Mouse (Mus musculus): ENCODE data around the gene Vps13d. TPM values are rescaled to one million over a fixed set of nuclear protein-coding genes. Genes with fewer than 3 reads are reported as not detected.

The Vps13d gene
- polyA plus RNA-seq, 1 experiment from 2014 or later, result 6.6 TPM

DNA sequence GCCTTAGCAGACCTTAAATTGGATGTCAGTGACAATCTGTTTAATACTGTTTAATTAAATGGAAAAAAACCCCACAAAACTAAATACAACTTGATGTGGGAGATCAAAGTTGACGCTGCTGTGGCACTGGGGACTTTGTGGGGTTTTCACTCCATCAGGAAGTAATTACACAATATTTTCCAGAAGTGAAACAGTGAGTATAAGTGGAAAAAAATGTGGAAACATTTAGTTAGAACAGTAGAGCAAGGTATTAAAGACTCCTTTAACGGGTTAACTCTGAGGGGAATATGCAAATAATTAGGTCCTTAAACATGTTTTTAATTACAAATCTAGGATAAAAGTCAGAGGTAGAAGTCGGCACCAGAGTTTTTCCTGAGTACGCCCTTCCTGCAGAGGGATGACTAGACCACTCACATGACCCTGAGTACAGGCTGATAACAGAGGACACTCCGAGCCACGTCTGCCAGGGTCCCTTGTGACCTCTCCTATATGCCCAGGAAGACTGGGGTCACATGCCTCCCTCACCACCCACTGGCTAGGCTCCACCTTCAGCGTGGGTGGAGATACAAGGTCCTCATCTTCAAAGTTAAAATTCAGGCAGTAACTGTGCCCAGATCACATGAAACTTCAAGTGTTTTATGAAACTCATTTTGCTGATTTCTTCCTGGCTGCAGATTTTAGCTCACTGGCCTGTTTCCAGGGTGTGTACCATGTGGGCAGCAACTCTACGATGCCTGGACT is 213.8 kb downstream of the Vps13d start:
- WGBS, result 41% methylated on average over 8 of the region's 8 CpGs
- no peak for ATAC-seq (ENCODE audit: extremely low read depth, insufficient number of reproducible peaks, low FRiP score, low TSS enrichment)
- H3K4me1 ChIP-seq, result peaks cover 69% of the 10 kb centered on the region
- H3K9me3 ChIP-seq, result no peaks in the 10 kb centered on the region
- H3K4me2 ChIP-seq, result no peak overlapping the region
- peaks cover 14% of the 10 kb centered on the region for H3K36me3 ChIP-seq
- peak overlapping the region; percentile 46 for H3K27ac ChIP-seq (replicated peaks)
- no peaks in the 10 kb centered on the region for H3K27me3 ChIP-seq (replicated peaks)
- H3K4me3 ChIP-seq, result no peak overlapping the region
- H3K9ac ChIP-seq, result no peak overlapping the region

GRCm38 (mm10) chr4:144980110-144980509 is 214.7 kb downstream of the Vps13d start:
- Histone ChIP-seq H3K4me3 (no peak overlapping the region), H3K27ac (replicated peaks) (no peak overlapping the region), H3K9me3 (no peaks in the 10 kb centered on the region), H3K36me3 (peaks cover 23% of the 10 kb centered on the region), H3K9ac (no peak overlapping the region), H3K4me2 (no peak overlapping the region), H3K4me1 (peaks cover 69% of the 10 kb centered on the region), H3K27me3 (replicated peaks) (no peaks in the 10 kb centered on the region)
- 68% methylated on average over 2 of the region's 2 CpGs for WGBS
- ATAC-seq (ENCODE audit: extremely low read depth, insufficient number of reproducible peaks, low FRiP score, low TSS enrichment), result no peak

DNA sequence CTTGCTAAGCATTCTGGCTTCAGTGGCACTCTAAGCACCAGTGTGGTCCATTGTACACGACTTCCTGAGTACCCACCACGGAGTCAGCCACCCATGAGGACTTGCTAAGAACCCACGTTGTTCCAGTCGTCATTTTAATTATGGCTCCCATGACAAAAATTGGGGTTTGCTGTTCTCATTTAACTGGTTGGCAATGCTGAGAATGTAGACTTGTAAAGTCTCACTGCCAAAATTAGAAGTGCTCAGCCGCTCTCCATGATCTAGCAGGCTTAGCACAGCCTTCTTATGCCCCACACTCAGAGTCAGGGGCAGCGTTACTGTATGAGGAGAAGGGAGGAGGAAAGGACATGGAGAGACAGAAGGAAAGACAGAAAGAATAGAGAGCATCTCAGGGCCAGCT is 216.8 kb downstream of the Vps13d start:
- no peak for ATAC-seq (ENCODE audit: extremely low read depth, insufficient number of reproducible peaks, low FRiP score, low TSS enrichment)
- peaks cover 52% of the 10 kb centered on the region for H3K4me1 ChIP-seq
- H3K9me3 ChIP-seq, result no peaks in the 10 kb centered on the region
- no peak overlapping the region for H3K9ac ChIP-seq
- peak overlapping the region; percentile 70 for H3K27ac ChIP-seq (replicated peaks)
- peaks cover 36% of the 10 kb centered on the region for H3K36me3 ChIP-seq
- no peak overlapping the region for H3K4me3 ChIP-seq
- no peaks in the 10 kb centered on the region for H3K27me3 ChIP-seq (replicated peaks)
- 61% methylated on average over 6 of the region's 6 CpGs for WGBS
- no peak overlapping the region for H3K4me2 ChIP-seq

- no peak overlapping the region for H3K4me2 ChIP-seq
- H3K27me3 ChIP-seq (replicated peaks), result no peaks in the 10 kb centered on the region
- WGBS, result 20% methylated on average over 1 of the region's 1 CpGs
- H3K9ac ChIP-seq, result no peak overlapping the region
- ATAC-seq (ENCODE audit: extremely low read depth, insufficient number of reproducible peaks, low FRiP score, low TSS enrichment), result no peak; the same call in 1 of the 2 replicates
- no peaks in the 10 kb centered on the region for H3K9me3 ChIP-seq
- H3K4me1 ChIP-seq, result peaks cover 51% of the 10 kb centered on the region
- peak overlapping the region; percentile 70 for H3K27ac ChIP-seq (replicated peaks)
- no peak overlapping the region for H3K4me3 ChIP-seq
- H3K36me3 ChIP-seq, result peaks cover 41% of the 10 kb centered on the region
Measured at GRCm38 (mm10) chr4:144977057-144977456, 217.7 kb downstream of the Vps13d start.

DNA sequence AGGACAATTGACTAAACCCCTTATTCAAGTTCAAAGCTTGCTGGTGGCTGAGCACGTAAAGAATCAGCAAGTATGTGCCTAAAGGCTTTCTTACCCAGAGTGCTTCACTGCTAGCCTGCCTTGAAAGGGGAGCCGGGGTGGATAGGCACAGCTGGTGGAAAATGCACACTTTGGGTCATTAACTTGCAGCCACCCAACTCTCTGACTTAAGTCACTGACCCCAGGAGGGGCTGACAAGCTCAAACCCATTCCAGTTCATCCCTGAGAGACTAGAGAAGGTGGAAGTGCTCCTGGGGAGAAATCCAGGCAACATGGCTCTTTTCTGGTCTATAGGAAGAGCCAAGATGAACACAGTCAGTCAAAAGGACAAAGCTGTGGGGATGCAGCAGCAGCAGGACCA is 219.3 kb downstream of the Vps13d start:
- Histone ChIP-seq H3K27me3 (replicated peaks) (no peaks in the 10 kb centered on the region), H3K4me2 (no peak overlapping the region), H3K4me1 (peaks cover 37% of the 10 kb centered on the region), H3K27ac (replicated peaks) (no peak overlapping the region), H3K9me3 (no peaks in the 10 kb centered on the region), H3K9ac (no peak overlapping the region), H3K4me3 (no peak overlapping the region), H3K36me3 (peaks cover 48% of the 10 kb centered on the region)
- WGBS, result 74% methylated on average over 2 of the region's 2 CpGs
- no peak for ATAC-seq (ENCODE audit: extremely low read depth, insufficient number of reproducible peaks, low FRiP score, low TSS enrichment)

GRCm38 (mm10) chr4:144974458-144974857 is 220.3 kb downstream of the Vps13d start:
- WGBS, result 74% methylated on average over 3 of the region's 3 CpGs
- Histone ChIP-seq H3K27ac (replicated peaks) (no peak overlapping the region), H3K9ac (no peak overlapping the region), H3K9me3 (no peaks in the 10 kb centered on the region), H3K4me2 (no peak overlapping the region), H3K4me3 (no peak overlapping the region), H3K27me3 (replicated peaks) (no peaks in the 10 kb centered on the region), H3K36me3 (peaks cover 55% of the 10 kb centered on the region), H3K4me1 (peaks cover 28% of the 10 kb centered on the region)
- no peak for ATAC-seq (ENCODE audit: extremely low read depth, insufficient number of reproducible peaks, low FRiP score, low TSS enrichment)

DNA sequence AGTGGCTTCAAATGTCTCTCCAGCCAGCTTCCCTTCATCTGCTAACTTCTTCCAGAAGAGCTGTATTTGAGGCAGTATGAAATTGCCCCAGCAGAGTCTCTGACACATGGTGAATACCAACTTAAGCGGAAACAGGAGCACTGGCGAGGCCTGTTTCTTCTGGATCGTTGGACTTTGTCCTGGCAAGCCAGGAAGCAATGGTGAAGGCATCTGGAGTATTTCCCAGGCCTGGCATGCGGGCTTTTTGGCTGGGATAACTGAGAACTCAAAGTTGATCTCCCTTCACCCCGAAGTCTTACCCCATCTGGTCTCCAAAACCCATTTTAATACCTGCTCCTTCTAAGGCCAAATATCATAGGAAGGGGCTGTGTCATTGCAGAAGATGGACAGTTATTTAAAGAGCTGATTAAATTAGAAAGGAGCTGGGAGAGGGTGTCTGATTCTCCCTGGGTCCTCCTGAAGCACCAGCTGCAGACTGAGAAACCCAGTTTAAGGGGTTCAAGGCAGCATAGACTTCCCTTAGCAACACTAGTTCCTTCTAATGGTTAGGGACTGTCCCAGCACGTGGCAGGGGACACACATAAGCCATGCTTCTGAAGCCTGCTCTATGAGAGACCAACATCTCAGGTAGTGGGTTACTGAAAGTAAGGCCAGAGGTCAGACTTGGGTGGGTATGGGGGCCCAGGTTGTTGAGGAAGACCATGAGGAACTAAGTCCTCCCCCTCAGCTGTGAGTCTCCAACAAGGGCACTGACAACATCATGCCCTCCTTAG is 221.7 kb downstream of the Vps13d start:
- no peak overlapping the region for H3K27ac ChIP-seq (replicated peaks)
- H3K4me3 ChIP-seq, result no peak overlapping the region
- H3K9me3 ChIP-seq, result no peaks in the 10 kb centered on the region
- H3K9ac ChIP-seq, result no peak overlapping the region
- H3K4me1 ChIP-seq, result peaks cover 29% of the 10 kb centered on the region
- H3K27me3 ChIP-seq (replicated peaks), result no peaks in the 10 kb centered on the region
- peaks cover 57% of the 10 kb centered on the region for H3K36me3 ChIP-seq
- H3K4me2 ChIP-seq, result no peak overlapping the region
- 81% methylated on average over 6 of the region's 6 CpGs for WGBS
- no peak for ATAC-seq (ENCODE audit: extremely low read depth, insufficient number of reproducible peaks, low FRiP score, low TSS enrichment)

GRCm38 (mm10) chr4:144971048-144971447 is 223.8 kb downstream of the Vps13d start:
- no peak overlapping the region for H3K4me3 ChIP-seq
- no peaks in the 10 kb centered on the region for H3K27me3 ChIP-seq (replicated peaks)
- ATAC-seq (ENCODE audit: extremely low read depth, insufficient number of reproducible peaks, low FRiP score, low TSS enrichment), result no peak
- 81% methylated on average over 2 of the region's 2 CpGs for WGBS
- no peak overlapping the region for H3K4me2 ChIP-seq
- no peak overlapping the region for H3K27ac ChIP-seq (replicated peaks)
- H3K9ac ChIP-seq, result no peak overlapping the region
- no peaks in the 10 kb centered on the region for H3K9me3 ChIP-seq
- H3K36me3 ChIP-seq, result peaks cover 51% of the 10 kb centered on the region
- peaks cover 11% of the 10 kb centered on the region for H3K4me1 ChIP-seq

DNA sequence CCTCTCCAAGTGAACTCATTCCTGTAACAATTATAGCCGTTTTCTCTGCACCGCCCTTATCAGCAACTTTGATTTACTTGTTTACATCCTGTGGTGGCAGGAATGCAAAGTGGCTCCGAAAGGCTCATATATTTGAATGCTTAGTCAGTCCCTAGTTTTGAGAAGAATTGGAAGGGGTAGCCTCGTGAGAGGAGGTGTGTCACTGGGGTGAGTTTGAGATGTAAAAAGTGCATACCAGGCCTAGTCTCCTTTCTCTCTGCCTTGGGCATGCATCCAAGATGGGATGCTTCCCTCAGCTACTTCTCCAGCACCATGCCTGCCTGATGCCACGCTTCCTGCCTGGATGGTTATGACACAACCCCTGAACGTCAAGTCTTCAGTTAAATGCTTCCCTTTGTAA is 225.8 kb downstream of the Vps13d start:
- WGBS, result 39% methylated on average over 6 of the region's 6 CpGs
- no peak for ATAC-seq (ENCODE audit: extremely low read depth, insufficient number of reproducible peaks, low FRiP score, low TSS enrichment)
- H3K9ac ChIP-seq, result no peak overlapping the region

GRCm38 (mm10) chr4:144968371-144968770 is 226.4 kb downstream of the Vps13d start:
- Histone ChIP-seq H3K4me2 (no peak overlapping the region), H3K4me1 (peaks cover 16% of the 10 kb centered on the region), H3K4me3 (no peak overlapping the region), H3K36me3 (peaks cover 30% of the 10 kb centered on the region), H3K9ac (no peak overlapping the region), H3K27me3 (replicated peaks) (no peaks in the 10 kb centered on the region), H3K27ac (replicated peaks) (no peak overlapping the region), H3K9me3 (no peaks in the 10 kb centered on the region)
- whole genome bisulfite sequencing, result 90% methylated on average over 3 of the region's 3 CpGs
- ATAC-seq (ENCODE audit: extremely low read depth, insufficient number of reproducible peaks, low FRiP score, low TSS enrichment), result no peak

More for the DNA sequence above, 225.8 kb downstream of the Vps13d start:
- Histone ChIP-seq H3K36me3 (peaks cover 33% of the 10 kb centered on the region), H3K4me1 (peaks cover 16% of the 10 kb centered on the region), H3K9me3 (no peaks in the 10 kb centered on the region), H3K27ac (replicated peaks) (no peak overlapping the region), H3K4me2 (no peak overlapping the region), H3K27me3 (replicated peaks) (no peaks in the 10 kb centered on the region), H3K4me3 (no peak overlapping the region)

DNA sequence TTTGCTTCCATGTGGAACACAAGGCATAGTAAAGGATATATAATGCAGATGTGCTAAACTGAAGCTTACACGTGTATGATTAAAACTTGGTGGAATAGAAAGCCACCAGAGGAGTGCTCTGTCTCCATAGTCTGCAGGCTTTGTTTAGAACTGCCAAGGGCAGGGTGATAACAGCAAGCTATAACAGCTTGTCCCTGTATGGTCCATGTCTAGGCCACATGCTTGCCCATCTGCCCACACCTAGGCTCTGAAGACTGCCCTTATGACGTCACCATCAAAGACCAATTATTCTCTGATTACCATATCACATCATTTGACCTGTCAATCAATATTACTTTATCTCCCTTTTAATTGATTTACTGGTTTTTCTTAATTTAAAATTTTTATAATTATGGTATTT is 229.6 kb downstream of the Vps13d start:
- no peak overlapping the region for H3K9ac ChIP-seq
- WGBS, result 50% methylated on average over 2 of the region's 2 CpGs
- H3K36me3 ChIP-seq, result peaks cover 11% of the 10 kb centered on the region
- no peak overlapping the region for H3K4me2 ChIP-seq
- H3K27ac ChIP-seq (replicated peaks), result no peak overlapping the region
- H3K4me3 ChIP-seq, result no peak overlapping the region
- no peaks in the 10 kb centered on the region for H3K9me3 ChIP-seq
- no peak for ATAC-seq (ENCODE audit: extremely low read depth, insufficient number of reproducible peaks, low FRiP score, low TSS enrichment)
- peaks cover 26% of the 10 kb centered on the region for H3K4me1 ChIP-seq
- no peaks in the 10 kb centered on the region for H3K27me3 ChIP-seq (replicated peaks)
